Mouse (Mus musculus) forebrain, embryonic 11.5 days (tissue): ENCODE data around the gene Dnajc14. TPM values are rescaled to one million over a fixed set of nuclear protein-coding genes. Genes with fewer than 3 reads are reported as not detected.

Experiments
- ATAC-seq: fragments of 200-750 bp; cut with Nextera tagmentation; replicated peaks from 2 replicates; pipeline ENCODE4 v1.8.0; 2017; ENCODE audit warnings: moderate TSS enrichment; ENCODE audit not compliant: low FRiP score
- DNase-seq: peaks from one replicate; pipeline ENCODE4 v3.0.0-alpha.2; 2017; ENCODE audit warnings: low spot score
- H3K27ac ChIP-seq: fragments of 300-500 bp; sonication (generic); 2 replicates; pipeline ENCODE4 v1.5.1; 2014; ENCODE audit warnings: low read depth, low read length
- H3K27me3 ChIP-seq: fragments of 300-500 bp; sonication (generic); 2 replicates; pipeline ENCODE4 v1.6.1; 2014; ENCODE audit warnings: mild to moderate bottlenecking, low read length, mixed read lengths; ENCODE audit not compliant: control insufficient read depth, insufficient read depth
- H3K36me3 ChIP-seq: fragments of 300-500 bp; sonication (generic); 2 replicates; pipeline ENCODE4 v1.6.1; 2014; ENCODE audit warnings: mild to moderate bottlenecking, low read length, moderate library complexity, mixed read lengths; ENCODE audit not compliant: control insufficient read depth, insufficient read depth
- H3K4me1 ChIP-seq: fragments of 300-500 bp; sonication (generic); replicated peaks from 2 replicates; pipeline ENCODE4 v1.6.1; 2014; ENCODE audit warnings: low read length, mixed read lengths; ENCODE audit not compliant: control insufficient read depth, insufficient read depth
- H3K4me2 ChIP-seq: fragments of 300-500 bp; sonication (generic); 2 replicates; pipeline ENCODE4 v1.6.1; 2014; ENCODE audit warnings: low read depth, mild to moderate bottlenecking, low read length, moderate library complexity, mixed read lengths; ENCODE audit not compliant: severe bottlenecking
- H3K4me3 ChIP-seq: fragments of 300-500 bp; sonication (generic); 2 replicates; pipeline ENCODE4 v1.5.1; 2014; ENCODE audit warnings: low read depth, low read length
- H3K9ac ChIP-seq: fragments of 300-500 bp; sonication (generic); 2 replicates; pipeline ENCODE4 v1.6.1; 2014; ENCODE audit warnings: low read length
- H3K9me3 ChIP-seq: fragments of 300-500 bp; sonication (generic); 2 replicates; pipeline ENCODE4 v1.6.1; 2016; ENCODE audit warnings: low read length, mixed read lengths; ENCODE audit not compliant: control insufficient read depth
- WGBS: fragments of 180-500 bp; shearing (Covaris S2); extraction: QIAGEN DNeasy Blood & Tissue Kit; methylation state at CpG from one replicate; pipeline ENCODE4 v1.1.7; 2014; 5-methylcytosine and 5-hydroxymethylcytosine counted together
- polyA plus RNA-seq: library from polyadenylated mRNA; unstranded; fragments of >200 nt; fragmentation: Nextera tagmentation; extraction: Ambion mirVana; gene quantifications from 2 replicates; pipeline ENCODE4 v1.2.1, GENCODE M21; 2014

The Dnajc14 gene
- 38.6 and 38.8 TPM in 2 replicates for polyA plus RNA-seq

- Histone ChIP-seq H3K36me3 (no peaks in the 10 kb centered on the region; the same call in 1 of the 2 replicates), H3K27ac (peak within 1 kb of the TSS; percentile 89), H3K4me1 (peaks cover 11% of the 10 kb centered on the region; the same call in 1 of the 2 replicates), H3K9me3 (no peaks in the 10 kb centered on the region), H3K27me3 (no peaks in the 10 kb centered on the region), H3K9ac (peak within 1 kb of the TSS; percentile 91), H3K4me3 (peak within 1 kb of the TSS; percentile 59), H3K4me2 (peak within 1 kb of the TSS; percentile 65)
- peak; percentile 69 for DNase-seq
- 1% methylated on average over 14 of the region's 14 CpGs for whole genome bisulfite sequencing
- peak; percentile 16 for ATAC-seq
These were observed at the start of gene Dnajc14 for GRCm38 (mm10) chr10:128803771-128804270. Dnajc14 (plus strand) TSS chr10:128804062.

DNA sequence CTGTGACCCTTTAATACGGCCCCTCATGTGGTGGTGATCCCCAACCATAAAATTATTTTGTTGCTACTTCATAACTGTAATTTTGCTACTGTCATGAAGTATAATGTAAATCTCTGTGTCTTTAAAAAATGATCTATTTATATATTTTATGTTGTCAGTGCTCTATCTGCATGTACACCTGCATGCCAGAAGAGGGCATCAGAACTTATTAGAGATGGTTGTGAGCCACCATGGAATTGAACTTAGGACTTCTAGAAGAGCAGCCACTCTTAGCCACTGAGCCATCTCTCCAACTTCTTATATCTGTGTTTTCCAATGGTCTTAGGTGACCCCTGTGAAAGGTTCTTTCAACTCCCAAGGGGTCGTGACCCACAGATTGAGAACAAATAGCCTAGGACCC lies 31.0 kb upstream of the Dnajc14 start:
- no peaks in the 10 kb centered on the region for H3K27me3 ChIP-seq
- no peaks in the 10 kb centered on the region for H3K4me1 ChIP-seq
- WGBS = 78% methylated on average over 2 of the region's 2 CpGs
- ATAC-seq (no peak), DNase-seq (no peak)
- no peak overlapping the region for H3K9ac ChIP-seq
- H3K27ac ChIP-seq = no peak overlapping the region
- no peak overlapping the region for H3K4me2 ChIP-seq
- no peaks in the 10 kb centered on the region for H3K9me3 ChIP-seq
- H3K4me3 ChIP-seq = no peak overlapping the region
- no peaks in the 10 kb centered on the region for H3K36me3 ChIP-seq

DNA sequence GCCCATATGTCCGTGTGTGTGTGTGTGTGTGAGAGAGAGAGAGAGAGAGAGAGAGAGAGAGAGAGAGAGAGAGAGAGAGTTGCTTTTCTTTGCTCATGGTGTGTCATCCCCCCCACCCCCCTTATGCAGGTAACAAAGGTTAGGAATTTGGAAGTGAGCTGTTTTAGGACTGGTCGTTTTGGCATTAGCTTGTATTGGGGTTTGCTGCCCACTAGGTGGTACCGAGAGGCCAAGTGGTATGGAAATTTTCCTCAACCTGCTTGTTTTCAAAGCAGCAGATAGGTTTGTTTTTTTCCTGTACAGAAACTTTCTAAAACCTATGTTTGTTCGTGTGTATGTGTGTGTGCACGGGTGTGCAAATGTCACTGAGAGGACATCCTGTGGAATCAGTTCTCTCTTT lies 30.2 kb upstream of the Dnajc14 start:
- no peak overlapping the region for H3K27ac ChIP-seq
- H3K9me3 ChIP-seq = no peaks in the 10 kb centered on the region
- WGBS = 23% methylated on average over 5 of the region's 5 CpGs
- no peak for ATAC-seq
- H3K4me3 ChIP-seq = no peak overlapping the region
- DNase-seq = no peak
- H3K9ac ChIP-seq = no peak overlapping the region
- no peak overlapping the region for H3K4me2 ChIP-seq
- H3K27me3 ChIP-seq = no peaks in the 10 kb centered on the region
- H3K4me1 ChIP-seq = no peaks in the 10 kb centered on the region
- no peaks in the 10 kb centered on the region for H3K36me3 ChIP-seq

DNA sequence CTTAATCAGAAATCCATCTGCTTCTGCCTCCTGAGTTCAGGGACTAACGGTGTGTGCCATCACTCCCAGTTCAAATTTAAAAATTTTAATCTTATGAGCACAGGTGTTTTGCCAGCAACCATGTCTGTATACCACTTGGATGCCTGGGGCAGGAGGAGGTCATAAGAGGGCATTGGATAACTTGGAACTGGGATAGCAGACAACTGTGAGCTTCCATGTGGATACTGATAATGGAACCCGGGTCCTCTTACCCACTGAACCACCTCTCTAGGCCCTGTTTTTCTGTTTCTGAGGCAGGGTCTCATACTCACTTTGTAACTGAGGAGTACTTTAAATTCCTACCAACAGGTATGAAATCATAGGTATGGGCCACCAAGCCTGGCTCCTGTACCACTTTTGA lies 25.4 kb upstream of the Dnajc14 start:
- no peak for ATAC-seq
- no peaks in the 10 kb centered on the region for H3K27me3 ChIP-seq
- H3K27ac ChIP-seq = no peak overlapping the region
- H3K9ac ChIP-seq = no peak overlapping the region
- H3K4me1 ChIP-seq = no peaks in the 10 kb centered on the region
- no peaks in the 10 kb centered on the region for H3K9me3 ChIP-seq
- no peak overlapping the region for H3K4me2 ChIP-seq
- H3K4me3 ChIP-seq = no peak overlapping the region
- H3K36me3 ChIP-seq = no peaks in the 10 kb centered on the region
- 90% methylated on average over 2 of the region's 2 CpGs for WGBS
- no peak for DNase-seq

- H3K27me3 ChIP-seq = no peaks in the 10 kb centered on the region
- DNase-seq (peak; percentile 59), ATAC-seq (no peak)
- 45% methylated on average over 8 of the region's 8 CpGs for WGBS
- no peak overlapping the region for H3K4me3 ChIP-seq
- H3K4me2 ChIP-seq = no peak overlapping the region
- H3K9me3 ChIP-seq = no peaks in the 10 kb centered on the region; the same call in 1 of the 2 replicates
- H3K4me1 ChIP-seq = no peaks in the 10 kb centered on the region
- H3K9ac ChIP-seq = no peak overlapping the region
- H3K27ac ChIP-seq = no peak overlapping the region
- no peaks in the 10 kb centered on the region for H3K36me3 ChIP-seq
These were observed 24.7 kb upstream of the Dnajc14 start for GRCm38 (mm10) chr10:128779011-128779795.

GRCm38 (mm10) chr10:128780200-128780599 lies 23.7 kb upstream of the Dnajc14 start:
- 90% methylated on average over 1 of the region's 1 CpGs for WGBS
- Histone ChIP-seq H3K9me3 (no peaks in the 10 kb centered on the region; the same call in 1 of the 2 replicates), H3K36me3 (no peaks in the 10 kb centered on the region), H3K4me2 (no peak overlapping the region), H3K27me3 (no peaks in the 10 kb centered on the region), H3K4me1 (no peaks in the 10 kb centered on the region), H3K9ac (no peak overlapping the region), H3K4me3 (no peak overlapping the region), H3K27ac (no peak overlapping the region)
- DNase-seq = no peak
- no peak for ATAC-seq

DNA sequence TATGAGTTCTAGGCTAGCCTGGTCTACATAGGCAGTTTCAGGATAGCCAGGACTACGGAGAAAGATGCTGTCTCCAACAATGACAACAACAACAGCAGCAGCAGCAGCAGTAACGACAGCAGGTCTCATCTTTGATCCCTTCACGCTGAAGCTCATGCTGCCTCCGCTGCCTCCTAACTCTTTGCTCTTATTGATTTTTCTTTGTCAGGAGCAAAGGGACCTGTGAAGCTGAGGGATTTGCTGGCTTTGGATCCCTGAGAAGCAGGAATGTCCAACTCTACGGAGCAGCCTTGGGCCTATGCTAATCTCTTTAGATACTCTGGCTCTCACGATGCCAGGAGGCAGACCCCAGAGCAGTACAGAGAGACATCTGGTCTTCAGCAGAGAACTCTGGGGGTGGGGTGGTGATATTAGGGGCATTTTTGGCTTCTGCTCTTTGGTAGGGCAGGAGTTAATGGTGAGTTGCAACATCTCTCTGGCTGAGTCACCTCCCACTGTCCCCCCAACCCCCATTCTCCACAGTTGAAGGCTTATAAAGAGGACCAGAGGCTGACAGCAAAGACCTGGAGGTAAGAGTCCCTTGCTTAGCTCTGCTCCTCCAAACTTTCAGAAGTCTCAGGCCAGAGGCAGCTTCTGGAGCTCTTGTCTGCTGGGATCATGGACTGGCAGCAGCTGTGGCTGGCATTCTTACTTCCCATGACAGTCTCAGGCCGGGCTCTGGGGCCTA lies 13.3 kb upstream of the Dnajc14 start, which contains the start of gene Mmp19:
Gene Mmp19 (plus strand): TSS at position 513 of the 727 bp plus-strand sequence.
- 70% methylated on average over 7 of the region's 7 CpGs for WGBS
- Histone ChIP-seq H3K4me2 (no peak within 1 kb of the TSS), H3K9me3 (no peaks in the 10 kb centered on the region), H3K36me3 (no peaks in the 10 kb centered on the region), H3K27me3 (no peaks in the 10 kb centered on the region), H3K4me3 (no peak within 1 kb of the TSS), H3K4me1 (no peaks in the 10 kb centered on the region), H3K27ac (no peak within 1 kb of the TSS), H3K9ac (no peak within 1 kb of the TSS)
- no peak for ATAC-seq
- DNase-seq = peak; percentile 39

GRCm38 (mm10) chr10:128792041-128792440 lies 11.8 kb upstream of the Dnajc14 start:
- ATAC-seq (no peak), DNase-seq (peak; percentile 22)

More at GRCm38 (mm10) chr10:128792041-128792440, 11.8 kb upstream of the Dnajc14 start:
- Histone ChIP-seq H3K9ac (no peak overlapping the region), H3K4me2 (no peak overlapping the region), H3K27ac (no peak overlapping the region), H3K4me3 (no peak overlapping the region), H3K27me3 (no peaks in the 10 kb centered on the region), H3K9me3 (no peaks in the 10 kb centered on the region), H3K4me1 (no peaks in the 10 kb centered on the region), H3K36me3 (no peaks in the 10 kb centered on the region)
